Mouse (Mus musculus) MEL (cell line): ENCODE data around the gene Dkk3. TPM values are rescaled to one million over a fixed set of nuclear protein-coding genes. Genes with fewer than 3 reads are reported as not detected.

Source experiments
- DNase-seq: peaks from one replicate; pipeline ENCODE4 v3.0.0; 2011; ENCODE audit warnings: low read depth, low spot score
- H3K27ac ChIP-seq: 2 replicates; pipeline ENCODE4 v1.5.1; 2012; ENCODE audit warnings: low read depth, mild to moderate bottlenecking, control low read depth, low read length, moderate library complexity; ENCODE audit not compliant: control insufficient read depth
- H3K27me3 ChIP-seq, 2 experiments: fragments of 150-350 bp in 1 of 2; sonication (generic) in 1 of 2; 2 replicates each; pipeline ENCODE4 v1.6.1; 2012; ENCODE audit warnings: low read length in 2 of 2, mild to moderate bottlenecking in 2 of 2, improper control_type of control experiment in 1 of 2, moderate library complexity in 1 of 2; ENCODE audit not compliant: insufficient read depth in 2 of 2, control insufficient read depth in 1 of 2
- H3K36me3 ChIP-seq, 2 experiments: 2 replicates each; pipeline ENCODE4 v1.6.1; 2012 to 2014; ENCODE audit warnings: low read length in 2 of 2, improper control_type of control experiment in 1 of 2, inconsistent platforms in 1 of 2, mild to moderate bottlenecking in 1 of 2; ENCODE audit not compliant: insufficient read depth in 2 of 2, control insufficient read depth in 1 of 2
- H3K4me1 ChIP-seq, 2 experiments: fragments of 150-350 bp in 1 of 2; sonication (generic) in 1 of 2; 2 replicates each; pipeline ENCODE4 v1.6.1; 2012; ENCODE audit warnings: low read length in 2 of 2, improper control_type of control experiment in 1 of 2, mild to moderate bottlenecking in 1 of 2; ENCODE audit not compliant: insufficient read depth in 2 of 2, control insufficient read depth in 1 of 2
- H3K4me3 ChIP-seq, 2 experiments: fragments of 150-350 bp in 1 of 2; sonication (generic) in 1 of 2; 2 replicates each; pipeline ENCODE4 v1.5.1; 2012; ENCODE audit warnings: low read depth in 2 of 2, low read length in 2 of 2, mild to moderate bottlenecking in 2 of 2, moderate library complexity in 2 of 2, control low read depth in 1 of 2, improper control_type of control experiment in 1 of 2; ENCODE audit not compliant: control insufficient read depth in 1 of 2, insufficient read depth in 1 of 2
- H3K79me2 ChIP-seq: 2 replicates; pipeline ENCODE4 v1.6.1; 2012; ENCODE audit warnings: mild to moderate bottlenecking, low read length, moderate library complexity; ENCODE audit not compliant: control insufficient read depth, poor library complexity, insufficient read depth
- H3K9ac ChIP-seq: 2 replicates; pipeline ENCODE4 v1.6.1; 2012; ENCODE audit warnings: low read depth, mild to moderate bottlenecking, control low read depth, low read length, moderate library complexity; ENCODE audit not compliant: control insufficient read depth, poor library complexity, severe bottlenecking
- H3K9me3 ChIP-seq: fragments of 150-350 bp; sonication (generic); replicated peaks from 2 replicates; pipeline ENCODE4 v1.6.1; 2012; ENCODE audit warnings: mild to moderate bottlenecking, low read length, improper control_type of control experiment, moderate library complexity; ENCODE audit not compliant: insufficient read depth
- BHLHE40 ChIP-seq: IDR thresholded peaks from 2 replicates; pipeline ENCODE4 v1.6.1; 2012; ENCODE audit warnings: low read depth, mild to moderate bottlenecking, inconsistent platforms, low read length, improper control_type of control experiment, borderline replicate concordance
- CHD1 ChIP-seq: IDR thresholded peaks from 2 replicates; pipeline ENCODE4 v1.6.1; 2012; ENCODE audit warnings: low read depth, mild to moderate bottlenecking, inconsistent platforms, low read length, improper control_type of control experiment
- ETS1 ChIP-seq: IDR thresholded peaks from 2 replicates; pipeline ENCODE4 v1.6.1; 2012; ENCODE audit warnings: low read depth, mild to moderate bottlenecking, inconsistent platforms, low read length, improper control_type of control experiment, moderate library complexity
- GABPA ChIP-seq: IDR thresholded peaks from 2 replicates; pipeline ENCODE4 v1.6.1; 2012; ENCODE audit warnings: low read depth, mild to moderate bottlenecking, inconsistent platforms, low read length, improper control_type of control experiment, moderate library complexity
- GATA1 ChIP-seq: IDR thresholded peaks from 2 replicates; pipeline ENCODE4 v1.6.1; 2011; ENCODE audit warnings: low read depth, low read length, improper control_type of control experiment
- HCFC1 ChIP-seq: IDR thresholded peaks from 2 replicates; pipeline ENCODE4 v1.6.1; 2012; ENCODE audit warnings: low read depth, mild to moderate bottlenecking, inconsistent platforms, low read length, improper control_type of control experiment, moderate library complexity
- KAT2A ChIP-seq: conservative IDR thresholded peaks from 2 replicates; pipeline ENCODE4 v1.6.1; 2012; ENCODE audit warnings: low read depth, low read length, improper control_type of control experiment, inconsistent platforms
- MAX ChIP-seq: IDR thresholded peaks from 2 replicates; pipeline ENCODE4 v1.6.1; 2011; ENCODE audit warnings: low read length, improper control_type of control experiment
- MEF2A ChIP-seq: IDR thresholded peaks from 2 replicates; pipeline ENCODE4 v1.6.1; 2014; ENCODE audit warnings: low read depth, mild to moderate bottlenecking, inconsistent platforms, low read length, improper control_type of control experiment; ENCODE audit not compliant: poor library complexity, insufficient replicate concordance, severe bottlenecking; ENCODE audit errors: extremely low read depth
- MXI1 ChIP-seq: IDR thresholded peaks from 2 replicates; pipeline ENCODE4 v1.6.1; 2011; ENCODE audit warnings: mild to moderate bottlenecking, low read depth, low read length, improper control_type of control experiment
- MYB ChIP-seq: IDR thresholded peaks from 2 replicates; pipeline ENCODE4 v1.6.1; 2011; ENCODE audit warnings: mild to moderate bottlenecking, low read depth, low read length, improper control_type of control experiment
- MYC ChIP-seq: IDR thresholded peaks from 2 replicates; pipeline ENCODE4 v1.6.1; 2011; ENCODE audit warnings: low read depth, mild to moderate bottlenecking, low read length, improper control_type of control experiment, moderate library complexity
- NELFE ChIP-seq: IDR thresholded peaks from 2 replicates; pipeline ENCODE4 v1.6.1; 2011; ENCODE audit warnings: low read depth, low read length, improper control_type of control experiment
- POLR2A ChIP-seq, 2 experiments: IDR thresholded peaks; 2 replicates each; pipeline ENCODE4 v1.6.1; 2011 to 2012; ENCODE audit warnings: low read length in 2 of 2, mild to moderate bottlenecking in 2 of 2, control low read depth in 1 of 2, improper control_type of control experiment in 1 of 2, low read depth in 1 of 2, moderate library complexity in 1 of 2; ENCODE audit not compliant: control insufficient read depth in 1 of 2, insufficient read depth in 1 of 2, poor library complexity in 1 of 2
- RAD21 ChIP-seq: IDR thresholded peaks from 2 replicates; pipeline ENCODE4 v1.6.1; 2011; ENCODE audit warnings: mild to moderate bottlenecking, low read depth, low read length, improper control_type of control experiment
- SIN3A ChIP-seq: IDR thresholded peaks from 2 replicates; pipeline ENCODE4 v1.6.1; 2012; ENCODE audit warnings: low read length, improper control_type of control experiment, inconsistent platforms
- TAL1 ChIP-seq: IDR thresholded peaks from 2 replicates; pipeline ENCODE4 v1.6.1; 2012; ENCODE audit warnings: mild to moderate bottlenecking, inconsistent platforms, low read length, moderate library complexity, mixed read lengths
- TCF12 ChIP-seq: IDR thresholded peaks from 2 replicates; pipeline ENCODE4 v1.6.1; 2014; ENCODE audit warnings: low read depth, mild to moderate bottlenecking, inconsistent platforms, low read length, improper control_type of control experiment, moderate library complexity
- USF2 ChIP-seq, 2 experiments: IDR thresholded peaks; 2 replicates each; pipeline ENCODE4 v1.6.1; 2011 to 2012; ENCODE audit warnings: improper control_type of control experiment in 2 of 2, low read length in 2 of 2, borderline replicate concordance in 1 of 2, inconsistent platforms in 1 of 2, low read depth in 1 of 2, mild to moderate bottlenecking in 1 of 2; ENCODE audit not compliant: insufficient read depth in 1 of 2
- ZMIZ1 ChIP-seq: IDR thresholded peaks from 2 replicates; pipeline ENCODE4 v1.6.1; 2012; ENCODE audit warnings: low read depth, mild to moderate bottlenecking, inconsistent platforms, low read length, improper control_type of control experiment, moderate library complexity
- ZNF384 ChIP-seq: IDR thresholded peaks from 2 replicates; pipeline ENCODE4 v1.6.1; 2012; ENCODE audit warnings: low read depth, mild to moderate bottlenecking, inconsistent platforms, low read length, improper control_type of control experiment
- polyA plus RNA-seq, 2 experiments: library from polyadenylated mRNA; stranded (reverse) in 1 of 2; unstranded in 1 of 2; fragments of >175 nt in 1 of 2; fragments of >200 nt in 1 of 2; gene quantifications; 2 replicates each; pipeline versions ENCODE4 v1.2.1 to v1.2.4; 2012; ENCODE audit warnings: low replicate concordance in 2 of 2, low read depth in 1 of 2; ENCODE audit not compliant: insufficient read length in 2 of 2, insufficient read depth in 1 of 2, missing spikeins in 1 of 2
- total RNA-seq: library from RNA; depleted of rRNA; stranded (reverse); fragments of 300-350 nt; gene quantifications from 2 replicates; pipeline ENCODE4 v1.2.3, GENCODE M21; 2012

The Dkk3 gene
- total and polyA plus RNA-seq, 3 experiments = not detected

GRCm38 (mm10) chr7:112172669-112173068, 13.8 kb upstream of the Dkk3 start:
- Histone ChIP-seq H3K27me3 (no peaks in the 10 kb centered on the region), H3K27ac (no peak overlapping the region), H3K9ac (no peak overlapping the region), H3K4me1 (no peaks in the 10 kb centered on the region), H3K4me3 (no peak overlapping the region)
- no peak for TF ChIP-seq NELFE
- TF ChIP-seq GATA1 = no peak
- TF ChIP-seq GABPA = no peak
- TF ChIP-seq ZNF384 = no peak
- no peak for TF ChIP-seq MYC
- TF ChIP-seq TAL1 = no peak
- TF ChIP-seq CHD1 = no peak
- no peak for TF ChIP-seq RAD21
- TF ChIP-seq, all 39 proteins: peak for 0
- H3K9me3 ChIP-seq = no peaks in the 10 kb centered on the region
- no peaks in the 10 kb centered on the region for H3K79me2 ChIP-seq
- DNase-seq = no peak
- H3K36me3 ChIP-seq = no peaks in the 10 kb centered on the region

- H3K4me1 ChIP-seq = no peaks in the 10 kb centered on the region
- no peaks in the 10 kb centered on the region for H3K27me3 ChIP-seq
- TF ChIP-seq TAL1 (no peak), MXI1 (no peak), KAT2A (no peak), MAX (no peak), ZMIZ1 (no peak), POLR2A (IDR thresholded peaks at IDR 0.05; ENCODE audit: control insufficient read depth in 1 of 2, insufficient read depth in 1 of 2, low read depth in 1 of 2, low read length in 2 of 2, poor library complexity in 1 of 2) (no peak), BHLHE40 (no peak), HCFC1 (no peak), ETS1 (no peak), MYB (no peak), GABPA (no peak), MYC (no peak), ZNF384 (no peak), NELFE (no peak), TCF12 (no peak), SIN3A (no peak), CHD1 (no peak), GATA1 (no peak), MEF2A (no peak), USF2 (IDR thresholded peaks at IDR 0.05; ENCODE audit: borderline replicate concordance in 1 of 2, insufficient read depth in 1 of 2, low read depth in 1 of 2, low read length in 2 of 2) (no peak)
- no peaks in the 10 kb centered on the region for H3K9me3 ChIP-seq
- H3K79me2 ChIP-seq = no peaks in the 10 kb centered on the region
- H3K27ac ChIP-seq = no peak overlapping the region
- DNase-seq = no peak
- no peak overlapping the region for H3K9ac ChIP-seq
- H3K4me3 ChIP-seq = no peak overlapping the region
- no peaks in the 10 kb centered on the region for H3K36me3 ChIP-seq
These were observed 11.3 kb upstream of the Dkk3 start for GRCm38 (mm10) chr7:112169955-112170692.
